Mouse (Mus musculus) lung, postnatal 25 days (tissue): ENCODE data around the gene Ccdc42.

Source experiments
- DNase-seq: peaks from one replicate; pipeline ENCODE4 v3.0.0; 2022; ENCODE audit warnings: low spot score

Ccdc42 gene

DNA sequence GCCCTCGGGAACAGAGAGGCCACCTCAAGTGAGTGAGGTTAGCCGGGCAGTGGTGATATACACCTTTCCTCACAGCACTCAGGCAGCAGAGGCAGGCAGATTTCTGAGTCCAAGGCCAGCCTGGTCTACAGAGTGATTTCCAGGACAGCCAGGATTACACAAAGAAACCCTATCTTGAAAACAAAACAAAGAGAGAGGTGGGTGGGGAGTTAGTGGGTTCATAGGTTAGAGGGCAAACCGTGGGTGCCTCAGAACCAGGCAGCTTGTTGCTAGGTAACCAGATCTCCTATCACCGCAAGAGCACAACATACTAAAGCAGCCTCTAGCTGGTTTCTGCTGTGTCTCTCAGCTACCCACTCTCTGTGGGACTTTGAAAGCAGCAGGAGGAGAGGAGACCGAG, at the start of gene Ccdc42:
TSS of gene Ccdc42 (plus strand) at position 301 of the 400 bp plus-strand sequence.
- DNase-seq, result no peak

DNA sequence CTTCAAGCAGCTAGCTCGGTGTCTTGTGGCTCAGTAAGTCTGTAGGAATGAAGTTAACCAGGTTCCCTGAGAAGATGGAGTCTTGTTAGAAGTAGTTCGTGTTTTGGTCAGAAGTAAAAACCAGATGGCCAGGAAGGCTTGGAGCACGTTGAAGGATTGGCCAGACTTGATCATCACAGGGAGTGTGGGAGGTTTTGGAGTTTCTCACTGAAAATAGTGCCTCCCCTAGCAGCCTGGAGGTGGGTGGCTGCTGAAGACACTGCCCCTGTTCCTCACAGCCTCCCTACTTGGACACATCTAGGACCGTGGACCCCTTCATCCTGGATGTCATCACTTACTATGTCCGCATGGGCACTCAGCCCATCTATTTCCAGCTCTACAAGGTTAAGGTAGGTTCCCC, 47.2 kb upstream of the Ccdc42 start:
- no peak for DNase-seq

DNA sequence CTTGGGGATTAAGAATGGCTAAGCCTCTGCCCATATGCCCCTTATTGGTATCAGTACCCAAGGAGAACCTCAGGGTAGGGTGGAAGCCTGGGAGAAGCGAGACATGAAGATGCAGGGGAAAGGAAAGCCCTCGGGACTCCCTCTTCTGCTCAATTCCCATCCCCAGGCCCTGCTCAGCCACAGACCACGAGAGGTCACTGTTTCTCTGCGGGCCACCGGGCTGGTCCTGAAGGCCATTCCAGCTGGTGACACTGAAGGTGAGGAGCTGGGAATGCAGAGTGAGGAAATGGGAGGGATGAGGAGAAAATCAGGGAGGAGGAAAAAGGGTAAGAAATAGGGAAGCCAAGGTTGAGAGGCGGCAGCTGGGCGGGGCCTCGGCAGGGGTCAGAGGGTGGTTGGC, 42.3 kb upstream of the Ccdc42 start:
- DNase-seq, result no peak

DNA sequence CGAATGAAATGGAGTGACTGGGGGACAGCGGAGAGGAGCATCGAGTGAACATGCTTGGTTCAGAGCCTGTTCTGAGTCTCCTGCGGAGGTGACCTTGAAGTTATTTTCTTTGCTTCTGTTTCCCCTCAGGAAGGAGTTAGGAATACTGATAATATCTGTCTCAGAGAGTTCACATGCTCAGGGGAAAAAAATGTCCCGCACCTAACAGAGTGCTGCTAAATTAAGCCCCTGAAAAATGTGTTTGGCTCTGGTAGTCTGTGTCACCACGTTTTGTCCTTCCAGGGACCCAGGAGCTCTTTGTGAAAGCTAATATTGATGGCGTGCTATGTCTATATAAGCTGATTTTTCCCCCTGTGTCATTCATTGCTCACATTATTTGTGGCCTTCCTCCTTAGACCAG, 41.6 kb upstream of the Ccdc42 start:
- DNase-seq, result no peak

DNA sequence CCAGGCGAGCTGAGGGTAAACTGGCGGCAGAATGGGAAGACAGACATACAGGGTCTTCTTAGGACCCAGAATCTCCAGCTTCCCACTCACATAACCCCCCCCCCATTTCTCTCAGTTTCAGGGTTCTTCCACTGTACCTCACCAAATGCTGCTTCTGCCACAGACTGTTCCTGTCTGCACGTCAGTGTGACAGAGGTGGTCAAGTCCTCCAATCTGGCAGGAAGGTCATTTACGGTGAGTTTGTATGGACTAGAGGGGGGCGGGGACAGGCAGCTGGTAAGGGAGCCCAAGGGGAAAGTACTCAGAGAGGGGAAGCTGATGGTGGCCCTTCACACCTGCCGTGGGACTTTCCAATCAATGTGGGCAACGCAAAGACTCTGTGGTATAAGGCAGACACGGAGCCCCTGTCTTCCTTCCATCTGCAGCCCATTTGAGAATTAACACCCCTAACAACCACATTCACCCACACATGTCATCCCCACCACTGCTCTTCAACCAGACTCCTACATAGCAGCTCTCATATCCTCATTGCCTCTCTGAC, 41.1 kb upstream of the Ccdc42 start:
- DNase-seq, result no peak

DNA sequence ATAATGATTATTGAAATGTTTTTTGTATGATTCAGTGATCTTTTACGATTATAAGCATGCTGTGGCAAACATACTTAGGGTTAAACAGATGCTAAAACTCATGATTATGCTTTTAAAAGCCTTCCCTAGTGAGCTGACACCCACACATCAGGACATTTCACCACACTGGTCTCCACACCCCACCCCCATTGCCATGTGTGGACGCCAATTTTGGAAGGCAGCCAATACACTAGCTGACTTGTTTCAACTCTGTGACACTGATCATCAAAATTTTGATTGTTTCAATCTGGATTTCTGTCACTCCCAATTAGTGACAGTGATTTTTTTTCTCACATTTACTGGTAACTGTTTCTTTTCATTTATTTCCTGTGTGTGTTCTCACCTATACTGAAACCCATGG, 39.3 kb upstream of the Ccdc42 start:
- DNase-seq, result peak; percentile 22

DNA sequence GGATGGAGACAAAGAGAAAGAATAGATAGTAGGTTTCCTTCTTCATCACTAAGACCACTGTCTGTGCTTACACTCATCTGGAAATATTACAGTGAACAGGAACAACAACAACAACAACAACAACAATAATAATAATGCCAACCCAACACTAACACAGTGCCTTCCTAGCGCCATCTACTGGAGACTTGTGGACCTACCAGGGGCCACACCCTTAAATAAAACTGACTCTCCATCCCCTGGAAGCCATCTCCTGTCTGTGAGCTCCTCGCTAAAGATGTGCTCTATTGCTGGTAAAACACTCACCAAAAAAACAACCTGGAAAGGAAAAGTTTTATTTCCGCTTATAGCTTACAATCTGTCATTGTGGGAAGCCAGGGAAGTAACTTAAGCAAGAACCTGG, 37.2 kb upstream of the Ccdc42 start:
- DNase-seq, result no peak

DNA sequence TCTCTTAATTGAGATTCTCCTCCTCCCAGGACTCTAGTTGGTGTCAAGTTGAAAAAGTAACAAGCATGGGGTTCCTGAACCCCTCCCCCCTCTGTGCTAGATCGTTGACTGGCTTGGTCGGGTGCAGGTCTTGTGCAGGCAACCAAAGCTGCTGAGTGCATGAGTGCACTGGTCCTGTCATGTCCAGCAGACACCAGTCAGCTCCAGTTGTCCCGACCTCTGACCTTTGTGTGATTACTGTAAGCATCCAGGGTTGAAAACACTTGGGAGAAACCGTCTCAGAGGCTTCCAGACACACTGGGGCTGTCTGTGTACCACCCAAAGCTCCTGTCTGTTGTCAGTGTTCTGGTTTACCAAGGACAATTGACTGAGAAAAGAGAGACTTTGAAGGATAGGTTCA, 36.5 kb upstream of the Ccdc42 start:
- DNase-seq, result peak; percentile 9

DNA sequence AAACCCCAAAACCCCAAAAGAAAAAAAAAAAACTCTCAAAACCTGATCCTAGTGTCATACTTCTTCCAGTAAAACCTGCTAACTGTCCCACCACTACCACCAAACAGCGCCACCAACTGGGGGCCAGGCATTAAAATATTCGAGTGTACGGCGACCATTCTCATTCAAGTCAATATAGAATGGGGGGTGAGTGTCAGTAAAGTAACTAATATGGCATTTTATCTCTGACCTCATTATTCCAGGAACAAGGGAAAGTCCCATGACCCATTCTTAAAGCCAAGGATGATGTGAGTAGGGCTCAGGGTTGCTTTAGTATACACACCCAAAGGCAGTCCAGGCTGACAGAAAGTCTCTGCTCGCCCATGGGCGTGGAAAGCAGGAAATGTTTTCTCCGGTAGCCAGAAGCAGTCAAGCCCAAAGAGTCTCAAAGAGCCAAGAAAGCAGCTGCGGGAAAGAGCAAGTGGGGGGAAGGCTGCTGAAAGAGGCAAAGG, 32.8 kb upstream of the Ccdc42 start:
- DNase-seq, result peak; percentile 38

DNA sequence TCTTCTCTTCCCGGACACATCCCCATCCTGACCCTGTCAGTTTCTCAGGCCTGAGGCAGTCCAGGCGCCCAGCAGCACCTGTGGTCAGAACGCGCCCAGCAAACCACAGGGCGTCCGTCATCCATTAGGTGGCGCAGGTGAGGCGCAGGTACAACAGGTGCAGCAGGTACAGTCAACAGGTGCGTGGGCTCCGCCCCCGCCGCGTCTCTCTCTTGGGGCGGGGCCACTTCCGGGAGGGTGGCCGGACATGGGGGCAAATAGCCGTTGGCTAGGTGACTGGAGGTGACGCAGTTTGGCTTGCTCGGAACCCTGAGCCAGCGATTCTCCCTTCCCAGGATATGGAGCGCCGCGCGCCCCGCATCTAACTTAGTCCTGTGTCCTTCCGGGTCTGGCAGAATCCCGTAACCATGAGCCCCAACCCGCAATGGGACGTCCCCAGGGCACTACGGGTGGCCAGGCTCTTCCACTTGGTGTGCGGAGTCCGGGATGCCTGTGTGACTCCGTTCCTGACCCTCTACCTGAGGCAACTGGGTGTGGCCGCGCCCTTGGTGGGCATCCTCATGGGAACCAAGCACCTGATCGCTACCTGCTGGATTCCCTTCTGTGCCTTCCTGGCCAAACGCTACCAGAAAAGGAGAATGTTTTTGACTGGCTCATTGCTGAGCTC, 30.8 kb upstream of the Ccdc42 start, which contains the start of gene Mfsd6l:
TSS of gene Mfsd6l (plus strand) at position 269 of the 667 bp plus-strand sequence.
- DNase-seq, result peak; percentile 88

DNA sequence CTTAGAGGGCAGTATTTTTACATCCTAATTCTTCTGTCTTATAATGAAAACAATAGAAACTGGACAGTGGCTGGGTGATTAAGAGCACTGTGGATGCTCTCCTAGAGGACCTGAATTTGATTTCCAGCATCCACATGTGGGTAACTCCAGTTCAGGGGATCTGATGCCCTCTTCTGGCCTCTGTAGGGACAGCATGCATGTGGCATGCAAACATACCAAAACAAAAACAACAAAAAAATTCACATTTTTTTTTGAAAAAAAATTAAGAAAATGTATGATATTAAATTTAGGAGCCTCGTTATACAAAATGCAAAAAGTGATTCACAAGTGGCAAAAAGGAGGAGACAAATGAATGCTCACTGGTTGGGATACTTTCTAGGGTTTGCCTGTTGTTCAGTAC, 27.3 kb upstream of the Ccdc42 start:
- DNase-seq, result no peak

DNA sequence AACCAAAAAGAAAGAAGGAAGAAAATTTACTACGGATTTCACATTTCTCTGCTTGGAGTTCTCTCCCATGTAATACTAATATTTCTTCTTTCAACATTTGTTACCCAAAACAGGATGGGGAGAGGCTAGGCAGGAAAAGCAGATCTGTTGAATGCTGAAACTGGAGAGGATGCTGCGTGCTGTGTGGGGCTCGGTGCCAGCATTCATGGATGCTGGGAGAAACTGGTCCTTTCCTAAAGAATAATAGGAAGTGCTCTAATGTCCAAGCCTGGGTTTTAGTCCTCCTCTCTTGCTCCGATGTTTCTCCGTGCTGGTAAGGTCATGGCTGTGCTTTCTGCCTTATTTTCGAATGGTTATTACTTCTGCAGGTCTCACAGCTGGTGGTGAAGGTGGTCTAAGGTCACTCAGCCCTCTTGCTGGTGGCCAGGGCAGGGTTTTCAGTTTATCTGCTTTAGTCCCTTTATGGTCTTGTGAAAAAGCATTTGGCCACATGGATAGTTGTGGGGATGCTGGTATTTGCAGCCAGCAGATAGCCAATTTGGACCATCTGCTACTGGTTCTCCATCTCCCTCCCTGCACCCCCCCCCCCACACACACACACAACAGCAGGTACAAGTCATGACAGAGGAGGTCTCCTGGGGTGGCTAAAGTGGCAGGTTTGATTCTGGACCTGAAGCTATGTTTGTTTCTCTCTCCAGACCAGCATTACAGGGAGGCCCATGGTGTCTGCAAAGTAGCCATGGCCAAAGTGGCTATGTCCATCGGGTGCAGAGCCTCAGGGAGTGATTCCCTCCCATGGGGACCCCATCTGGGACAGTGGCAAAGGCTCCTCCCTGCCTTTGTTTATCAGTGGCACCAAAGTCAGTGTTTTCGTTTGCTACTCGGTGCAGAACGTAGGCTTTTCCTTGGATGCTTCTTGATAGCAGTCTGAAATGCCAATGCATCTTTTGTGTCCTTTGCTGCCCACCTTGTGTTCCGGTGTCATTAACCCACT, 24.6 kb upstream of the Ccdc42 start:
- no peak for DNase-seq

DNA sequence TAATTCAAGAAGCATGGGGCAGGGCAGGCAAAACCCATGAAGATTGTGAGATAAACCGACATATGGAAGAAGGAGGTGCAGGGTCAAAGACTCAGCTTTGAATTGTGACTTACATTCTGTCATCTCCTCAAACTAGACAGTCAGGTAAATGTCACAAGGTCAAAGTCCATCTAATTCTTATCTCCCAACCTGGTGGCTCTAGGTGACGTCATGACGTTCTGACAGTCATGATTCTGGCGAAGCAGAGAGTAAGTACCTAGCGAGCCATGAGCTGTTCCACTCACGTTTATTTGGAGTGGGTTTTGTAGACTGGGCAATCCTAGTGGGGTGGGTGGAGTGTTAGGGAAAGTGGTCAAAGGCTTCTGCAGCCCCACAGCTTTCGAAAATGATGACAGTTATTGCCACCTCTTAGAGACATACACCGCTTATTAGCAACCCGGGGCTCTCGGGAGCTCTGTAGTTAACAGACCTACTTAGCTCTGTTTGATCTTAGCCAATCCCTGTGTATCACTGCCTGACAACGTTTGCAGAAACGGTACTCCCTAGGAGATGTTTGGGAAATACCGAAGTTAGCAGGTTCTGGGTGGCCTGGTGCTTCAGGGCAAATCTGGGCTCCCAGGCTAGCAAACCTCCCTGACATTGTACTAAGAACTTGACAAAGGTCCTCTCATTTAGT, 22.3 kb upstream of the Ccdc42 start:
- DNase-seq, result no peak

DNA sequence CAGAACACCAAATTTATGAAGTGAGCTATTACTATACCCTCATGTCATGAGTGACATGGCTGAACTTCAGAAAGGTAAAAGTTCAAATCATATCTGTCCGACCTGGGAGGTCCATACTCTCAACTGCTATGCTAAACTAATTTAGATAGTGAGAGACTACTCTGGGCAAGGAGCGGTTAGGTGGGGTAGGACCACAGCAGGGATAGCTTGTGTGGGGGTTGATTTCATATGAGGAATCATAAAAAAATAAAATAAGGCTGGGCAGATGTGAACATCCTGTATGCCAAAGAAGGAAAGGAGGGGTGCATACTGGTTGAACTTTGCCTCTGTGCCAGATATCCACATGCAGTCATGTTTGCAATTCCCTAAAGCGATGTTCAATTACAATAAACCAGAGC, 21.8 kb upstream of the Ccdc42 start:
- no peak for DNase-seq

DNA sequence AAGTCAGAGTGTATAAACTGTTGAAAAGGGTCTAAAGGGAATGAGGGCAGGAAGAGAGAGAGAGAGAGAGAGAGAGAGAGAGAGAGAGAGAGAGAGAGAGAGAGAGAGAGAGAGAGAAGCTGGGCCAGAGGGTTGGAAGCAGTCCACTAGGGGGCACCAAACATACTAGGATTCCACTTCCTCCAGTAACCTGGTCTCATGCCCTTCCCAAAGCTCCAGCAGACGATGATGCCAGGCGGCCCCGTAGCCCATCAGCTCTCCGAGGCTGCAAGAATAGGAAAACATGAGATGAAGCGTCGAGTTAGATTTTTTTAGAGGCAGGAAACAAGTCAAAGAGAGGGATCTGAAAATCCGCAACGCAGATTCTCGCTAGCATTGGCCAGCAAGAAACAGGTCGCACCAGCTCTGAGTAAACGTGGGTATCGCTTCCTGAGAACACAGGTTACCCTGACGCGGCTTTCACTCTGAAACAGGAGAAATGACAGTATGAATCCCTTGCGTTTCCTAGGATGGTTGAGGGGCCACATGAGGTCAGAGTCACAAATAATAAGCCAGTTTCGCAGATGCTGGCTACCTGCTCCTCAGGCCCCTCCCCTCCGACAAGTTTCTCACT, 20.3 kb upstream of the Ccdc42 start:
- DNase-seq, result peak; percentile 66

DNA sequence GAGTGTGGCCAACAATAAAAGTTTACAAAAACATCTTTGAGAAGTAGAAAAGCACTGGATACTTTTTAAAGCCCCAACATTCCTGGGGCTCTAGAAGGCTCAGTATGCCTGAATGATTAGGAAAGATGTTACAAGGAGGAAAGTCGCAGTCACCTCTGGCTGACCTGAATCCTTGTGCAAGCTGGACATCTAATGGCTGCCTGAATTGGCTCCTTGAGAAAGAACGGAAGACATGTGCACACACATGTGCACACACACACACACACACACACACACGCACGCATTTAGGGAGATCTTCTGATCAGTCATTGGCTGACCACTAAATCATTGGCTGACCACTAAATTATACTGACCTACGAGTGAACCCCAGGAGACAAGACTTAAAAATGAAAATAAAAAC, 16.0 kb upstream of the Ccdc42 start:
- peak; percentile 26 for DNase-seq

DNA sequence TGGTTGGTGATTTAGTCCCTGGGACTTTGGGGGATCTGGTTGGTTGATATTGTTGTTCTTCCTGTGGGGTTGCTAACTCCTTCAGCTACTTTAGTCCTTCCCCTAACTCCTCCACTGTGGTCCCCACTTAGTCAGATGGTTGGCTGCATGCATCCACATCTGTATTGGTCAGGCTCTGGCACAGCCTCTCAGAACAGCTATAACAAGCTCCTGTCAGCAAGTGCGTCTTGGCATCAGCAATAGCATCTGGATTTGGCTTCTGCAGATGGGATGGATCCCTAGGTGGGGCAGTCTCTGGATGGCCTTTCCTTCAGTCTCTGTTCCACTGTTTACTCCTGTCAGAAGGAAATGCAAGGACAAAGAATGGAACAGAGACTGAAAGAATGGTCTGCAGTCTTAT, 9.7 kb upstream of the Ccdc42 start:
- DNase-seq, result no peak

DNA sequence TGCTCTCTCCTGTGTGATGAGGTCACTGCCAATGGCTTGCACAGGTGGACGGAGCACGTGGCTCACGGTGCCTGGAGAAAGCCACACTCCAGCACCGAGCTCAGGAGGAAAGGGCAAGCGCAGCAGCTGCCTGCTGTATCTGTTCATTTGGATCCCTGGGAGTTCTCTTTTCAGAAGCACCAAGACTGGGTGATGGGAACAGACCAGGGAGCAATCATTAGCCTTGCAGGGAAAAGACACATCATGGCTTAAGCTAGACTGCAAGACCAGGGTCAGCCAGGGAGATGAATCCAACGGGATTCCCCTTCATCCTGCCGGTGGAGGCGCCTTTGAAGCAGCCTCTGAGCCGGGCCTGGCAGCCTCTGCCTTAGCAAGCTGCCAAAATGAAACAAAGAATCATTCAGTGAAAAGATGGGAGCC, 7.3 kb upstream of the Ccdc42 start:
- DNase-seq, result no peak

DNA sequence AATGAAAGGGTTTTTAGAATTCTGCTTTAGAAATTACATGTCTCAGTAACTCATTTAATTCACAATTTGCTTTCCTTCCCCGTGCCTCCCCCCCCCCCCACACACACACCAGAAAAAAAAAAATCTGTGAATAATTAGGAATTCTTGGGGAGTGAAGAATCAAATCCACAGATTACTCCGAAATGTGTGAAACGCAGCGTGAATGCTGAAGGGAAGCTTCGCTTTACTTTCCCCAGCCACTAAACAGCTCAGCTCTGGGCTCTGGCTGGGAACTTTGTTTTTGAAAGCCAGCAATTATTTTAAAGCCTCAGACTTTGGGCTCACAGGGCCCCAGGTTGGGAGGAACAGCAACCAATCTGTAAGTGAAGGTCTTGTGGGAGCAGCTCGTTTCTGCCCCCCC, 6.3 kb upstream of the Ccdc42 start:
- no peak for DNase-seq

DNA sequence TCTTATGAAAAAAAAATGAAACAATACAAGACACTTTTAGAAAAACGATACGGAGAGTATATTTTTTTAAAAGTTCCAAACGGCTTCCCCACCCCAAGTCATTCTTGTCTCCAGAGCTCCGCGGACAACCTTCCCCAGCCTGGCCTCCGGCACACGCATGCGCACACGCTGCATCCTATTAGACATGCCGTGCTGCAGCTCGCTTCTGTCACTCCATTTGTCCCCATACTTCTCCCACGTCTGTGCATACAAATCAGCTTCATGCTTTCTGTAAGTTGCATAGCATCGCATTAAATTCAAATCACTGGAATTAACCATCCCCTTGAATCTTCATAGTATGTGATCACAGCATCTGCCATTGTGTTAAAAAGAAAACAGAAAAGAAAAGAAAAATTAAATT, 3.6 kb upstream of the Ccdc42 start:
- no peak for DNase-seq

DNA sequence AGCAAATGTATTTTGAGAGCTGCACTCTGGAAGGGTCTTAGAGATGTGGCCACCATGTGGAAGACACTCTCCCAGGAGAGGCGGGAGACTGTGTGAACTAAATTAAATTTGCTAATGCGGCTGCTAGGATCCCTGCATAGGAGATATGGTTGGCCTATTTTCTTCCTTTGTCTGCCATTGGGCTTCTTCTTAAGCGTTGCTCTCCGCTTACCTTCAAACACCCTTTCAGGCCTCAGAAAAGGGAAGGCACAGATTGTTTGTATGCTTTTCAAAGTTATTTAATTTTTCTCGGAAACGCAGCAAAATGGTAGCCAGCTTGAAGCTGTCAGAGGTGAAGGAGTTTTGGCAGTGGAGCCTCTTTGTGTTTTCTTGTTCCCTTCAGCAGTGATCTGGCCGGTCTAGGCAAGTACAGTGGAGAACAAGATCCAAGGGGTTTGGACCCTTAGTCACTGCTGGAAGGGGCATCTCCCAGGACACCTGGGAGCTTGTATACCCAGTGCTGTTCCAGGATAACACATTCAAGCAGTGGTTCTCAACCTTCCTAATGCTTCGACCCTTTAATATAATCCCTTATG, 2.8 kb upstream of the Ccdc42 start:
- no peak for DNase-seq
